Mouse (Mus musculus): ENCODE results near the gene Tube1. TPM values are rescaled to one million over a fixed set of nuclear protein-coding genes. Genes with fewer than 3 reads are reported as not detected.

Tube1 gene
- 19.2 and 19.7 TPM in 2 replicates for polyA plus RNA-seq (2016; fragmentation: Nextera tagmentation; extraction: Ambion mirVana)

GRCm38 (mm10) chr10:39133462-39134310 is at the start of gene Tube1, which contains the start of gene Fam229b:
TSS of gene Tube1 (plus strand) at chr10:39133976.
TSS of gene Fam229b (minus strand) at chr10:39133914.
- Histone ChIP-seq H3K27me3 (no peaks in the 10 kb centered on the region), H3K4me3 (replicated peaks) (peak within 1 kb of the TSS; percentile 80), H3K36me3 (replicated peaks) (peaks cover 14% of the 10 kb centered on the region), H3K4me2 (peak within 1 kb of the TSS; percentile 81), H3K27ac (peak within 1 kb of the TSS; percentile 51; the same call in 1 of the 2 replicates), H3K9me3 (no peaks in the 10 kb centered on the region), H3K9ac (peak within 1 kb of the TSS; percentile 78), H3K4me1 (peaks cover 20% of the 10 kb centered on the region)
- WGBS = 5% methylated on average over 47 of the region's 47 CpGs
- peak; percentile 93 for ATAC-seq (ENCODE audit: low FRiP score)

DNA sequence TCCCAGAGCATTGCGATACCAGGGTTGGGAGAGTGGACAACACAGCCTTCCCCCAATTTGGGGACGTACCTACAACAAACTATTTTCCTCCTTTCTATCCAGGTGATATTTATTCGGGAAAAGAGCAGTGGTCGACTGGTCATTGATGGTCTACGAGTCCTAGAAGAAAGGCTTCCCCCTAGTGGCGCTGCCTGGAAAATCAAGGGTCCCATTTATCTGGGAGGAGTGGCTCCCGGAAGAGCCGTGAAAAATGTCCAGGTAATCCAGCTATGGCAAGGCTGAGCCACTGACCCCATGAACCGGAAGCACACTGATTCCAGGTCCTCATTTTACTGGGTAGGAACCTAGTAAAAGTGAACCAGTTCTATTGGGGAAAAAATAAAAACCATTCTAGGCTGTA is 36.8 kb upstream of the Tube1 start:
- no peak for ATAC-seq (ENCODE audit: low FRiP score)
- no peak overlapping the region for H3K4me2 ChIP-seq
- WGBS = 85% methylated on average over 9 of the region's 9 CpGs

GRCm38 (mm10) chr10:39098746-39099145 is 35.0 kb upstream of the Tube1 start:
- Histone ChIP-seq H3K27ac (no peak overlapping the region), H3K27me3 (no peaks in the 10 kb centered on the region), H3K4me2 (no peak overlapping the region), H3K4me3 (replicated peaks) (no peak overlapping the region), H3K4me1 (no peaks in the 10 kb centered on the region), H3K36me3 (replicated peaks) (no peaks in the 10 kb centered on the region), H3K9me3 (no peaks in the 10 kb centered on the region), H3K9ac (no peak overlapping the region)
- no peak for ATAC-seq (ENCODE audit: low FRiP score)
- WGBS = 95% methylated on average over 10 of the region's 10 CpGs

More for the DNA sequence above, 36.8 kb upstream of the Tube1 start:
- H3K9me3 ChIP-seq = no peaks in the 10 kb centered on the region
- H3K4me3 ChIP-seq (replicated peaks) = no peak overlapping the region
- no peaks in the 10 kb centered on the region for H3K27me3 ChIP-seq
- H3K36me3 ChIP-seq (replicated peaks) = no peaks in the 10 kb centered on the region
- no peak overlapping the region for H3K9ac ChIP-seq
- no peak overlapping the region for H3K27ac ChIP-seq
- H3K4me1 ChIP-seq = no peaks in the 10 kb centered on the region

- H3K9me3 ChIP-seq = no peaks in the 10 kb centered on the region
- WGBS = 95% methylated on average over 8 of the region's 8 CpGs
- H3K36me3 ChIP-seq (replicated peaks) = no peaks in the 10 kb centered on the region
- H3K27ac ChIP-seq = no peak overlapping the region
- H3K9ac ChIP-seq = no peak overlapping the region
- H3K4me1 ChIP-seq = 0 out of 2 replicates have a peak, but pooled peaks cover 2% of the 10 kb centered on the region
- H3K27me3 ChIP-seq = no peaks in the 10 kb centered on the region
- H3K4me3 ChIP-seq (replicated peaks) = no peak overlapping the region
- ATAC-seq (ENCODE audit: low FRiP score) = no peak
- no peak overlapping the region for H3K4me2 ChIP-seq
Measured at GRCm38 (mm10) chr10:39104803-39105449, 28.9 kb upstream of the Tube1 start.

- no peak overlapping the region for H3K4me3 ChIP-seq (replicated peaks)
- no peak overlapping the region for H3K9ac ChIP-seq
- H3K9me3 ChIP-seq = no peaks in the 10 kb centered on the region
- 0 out of 2 replicates have a peak, but pooled peaks cover 2% of the 10 kb centered on the region for H3K4me1 ChIP-seq
- H3K27ac ChIP-seq = no peak overlapping the region
- no peaks in the 10 kb centered on the region for H3K27me3 ChIP-seq
- no peak for ATAC-seq (ENCODE audit: low FRiP score)
- H3K36me3 ChIP-seq (replicated peaks) = no peaks in the 10 kb centered on the region
- WGBS = 48% methylated on average over 3 of the region's 3 CpGs
- no peak overlapping the region for H3K4me2 ChIP-seq
Measured at GRCm38 (mm10) chr10:39106413-39106812, 27.4 kb upstream of the Tube1 start.

- H3K4me1 ChIP-seq = 0 out of 2 replicates have a peak, but pooled peaks cover 2% of the 10 kb centered on the region
- no peak for ATAC-seq (ENCODE audit: low FRiP score)
- no peak overlapping the region for H3K4me2 ChIP-seq
- WGBS = 15% methylated on average over 4 of the region's 4 CpGs
- no peak overlapping the region for H3K4me3 ChIP-seq (replicated peaks)
- H3K9me3 ChIP-seq = no peaks in the 10 kb centered on the region
- no peak overlapping the region for H3K9ac ChIP-seq
- H3K36me3 ChIP-seq (replicated peaks) = no peaks in the 10 kb centered on the region
- no peak overlapping the region for H3K27ac ChIP-seq
- H3K27me3 ChIP-seq = no peaks in the 10 kb centered on the region
Measured at GRCm38 (mm10) chr10:39106935-39107334, 26.8 kb upstream of the Tube1 start.

GRCm38 (mm10) chr10:39108837-39109488 is 24.8 kb upstream of the Tube1 start:
- WGBS = 72% methylated on average over 10 of the region's 10 CpGs
- Histone ChIP-seq H3K4me2 (no peak overlapping the region), H3K9me3 (no peaks in the 10 kb centered on the region), H3K4me3 (replicated peaks) (no peak overlapping the region), H3K9ac (no peak overlapping the region), H3K4me1 (0 out of 2 replicates have a peak, but pooled peaks cover 2% of the 10 kb centered on the region), H3K27ac (no peak overlapping the region), H3K27me3 (no peaks in the 10 kb centered on the region), H3K36me3 (replicated peaks) (no peaks in the 10 kb centered on the region)
- ATAC-seq (ENCODE audit: low FRiP score) = no peak

GRCm38 (mm10) chr10:39109489-39109874 is 24.3 kb upstream of the Tube1 start:
- ATAC-seq (ENCODE audit: low FRiP score) = no peak
- Histone ChIP-seq H3K4me1 (0 out of 2 replicates have a peak, but pooled peaks cover 2% of the 10 kb centered on the region), H3K36me3 (replicated peaks) (no peaks in the 10 kb centered on the region), H3K9ac (no peak overlapping the region), H3K4me3 (replicated peaks) (no peak overlapping the region), H3K4me2 (no peak overlapping the region), H3K27ac (no peak overlapping the region; the same call in 1 of the 2 replicates), H3K9me3 (no peaks in the 10 kb centered on the region), H3K27me3 (no peaks in the 10 kb centered on the region)
- 71% methylated on average over 4 of the region's 4 CpGs for whole genome bisulfite sequencing

DNA sequence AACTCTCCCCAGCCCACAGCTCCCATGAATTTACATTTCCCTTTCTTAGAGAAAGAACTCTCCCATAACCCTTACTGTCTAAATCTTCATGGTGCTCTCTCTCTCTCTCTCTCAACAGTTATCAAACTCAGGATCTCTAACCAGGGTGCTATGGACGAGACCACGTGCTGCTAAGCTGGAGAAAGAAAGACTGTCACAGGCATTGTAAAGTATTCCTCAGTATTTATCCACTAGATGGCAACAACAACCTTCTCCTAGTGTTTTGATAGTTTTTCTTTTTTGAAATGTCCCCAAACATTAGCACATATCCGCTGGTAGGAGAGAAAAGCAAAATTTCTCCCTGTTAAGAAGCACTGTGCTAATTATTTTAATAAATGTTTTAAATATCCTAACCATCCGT is 12.4 kb upstream of the Tube1 start:
- Histone ChIP-seq H3K36me3 (replicated peaks) (no peaks in the 10 kb centered on the region; the same call in 1 of the 2 replicates), H3K4me1 (no peaks in the 10 kb centered on the region), H3K4me2 (no peak overlapping the region), H3K27me3 (no peaks in the 10 kb centered on the region), H3K27ac (no peak overlapping the region), H3K9me3 (no peaks in the 10 kb centered on the region), H3K4me3 (replicated peaks) (no peak overlapping the region), H3K9ac (no peak overlapping the region)
- 41% methylated on average over 4 of the region's 4 CpGs for WGBS
- no peak for ATAC-seq (ENCODE audit: low FRiP score)

DNA sequence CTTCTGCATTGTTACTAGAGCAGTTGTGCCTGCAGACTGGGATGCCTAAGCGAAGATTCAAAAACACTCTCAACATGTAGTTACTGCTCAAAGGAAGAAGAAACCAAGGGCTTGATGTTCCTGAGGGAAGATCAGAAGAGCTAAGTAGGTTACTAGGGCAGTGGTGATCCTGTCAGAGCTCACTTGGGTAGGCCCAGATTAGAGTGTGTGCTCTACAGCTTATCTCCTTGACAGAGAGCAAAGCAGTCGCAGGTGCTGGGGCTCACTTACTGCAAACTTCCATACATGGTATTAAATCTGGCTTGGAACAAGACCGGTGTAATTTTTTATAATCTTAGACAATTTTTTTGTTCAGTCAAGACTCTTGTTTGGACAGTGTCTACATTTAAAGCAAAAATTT is 4.0 kb downstream of the Tube1 start:
- 92% methylated on average over 3 of the region's 3 CpGs for WGBS
- H3K4me3 ChIP-seq (replicated peaks) = no peak overlapping the region
- no peaks in the 10 kb centered on the region for H3K27me3 ChIP-seq
- ATAC-seq (ENCODE audit: low FRiP score) = no peak
- H3K4me2 ChIP-seq = no peak overlapping the region
- H3K27ac ChIP-seq = no peak overlapping the region
- H3K9ac ChIP-seq = no peak overlapping the region
- H3K36me3 ChIP-seq (replicated peaks) = peaks cover 40% of the 10 kb centered on the region
- H3K9me3 ChIP-seq = no peaks in the 10 kb centered on the region
- H3K4me1 ChIP-seq = peaks cover 20% of the 10 kb centered on the region

DNA sequence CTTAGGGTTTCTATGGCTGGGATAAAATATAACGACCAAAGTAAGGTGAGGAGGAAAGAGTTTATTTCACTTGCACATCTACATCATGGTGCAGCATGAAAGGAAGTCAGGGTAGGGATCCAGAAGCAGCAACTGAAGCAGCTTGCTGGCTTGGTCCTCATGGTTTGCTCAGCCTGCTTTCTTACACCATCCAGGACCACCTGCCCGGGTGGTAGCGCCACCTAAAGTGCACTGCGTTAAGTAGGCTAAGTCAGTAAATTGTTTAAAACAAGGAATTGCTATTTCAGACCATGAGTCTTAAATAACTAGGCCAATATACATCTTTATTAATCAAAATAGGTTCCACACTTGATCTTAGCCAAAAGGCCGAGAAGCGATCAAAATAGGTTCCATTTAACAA is 5.0 kb downstream of the Tube1 start:
- Histone ChIP-seq H3K4me3 (replicated peaks) (no peak overlapping the region), H3K9me3 (no peaks in the 10 kb centered on the region), H3K27ac (no peak overlapping the region), H3K27me3 (no peaks in the 10 kb centered on the region), H3K9ac (no peak overlapping the region), H3K4me1 (peaks cover 16% of the 10 kb centered on the region), H3K4me2 (no peak overlapping the region), H3K36me3 (replicated peaks) (peaks cover 49% of the 10 kb centered on the region)
- ATAC-seq (ENCODE audit: low FRiP score) = no peak
- 88% methylated on average over 6 of the region's 6 CpGs for WGBS

DNA sequence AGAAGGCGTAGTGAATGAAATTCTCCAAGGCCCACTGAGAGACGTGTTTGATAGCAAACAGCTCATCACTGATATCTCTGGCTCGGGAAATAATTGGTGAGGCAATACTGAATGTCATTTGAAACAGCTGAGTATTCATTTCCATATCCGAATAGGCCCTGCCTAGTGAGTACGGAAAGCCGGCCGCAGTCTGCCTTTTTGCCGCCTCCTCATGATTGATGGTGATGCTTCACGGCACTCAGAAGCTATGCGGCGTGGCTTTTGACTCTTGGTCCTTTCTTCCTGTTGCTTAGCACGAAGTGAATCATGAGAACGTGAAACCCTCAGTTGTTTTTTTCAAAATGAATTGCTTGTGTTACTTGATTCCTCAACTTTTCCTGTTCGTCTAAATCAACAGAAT is 7.1 kb downstream of the Tube1 start:
- no peaks in the 10 kb centered on the region for H3K9me3 ChIP-seq
- ATAC-seq (ENCODE audit: low FRiP score) = no peak
- no peak overlapping the region for H3K4me3 ChIP-seq (replicated peaks)
- H3K27me3 ChIP-seq = no peaks in the 10 kb centered on the region
- H3K9ac ChIP-seq = no peak overlapping the region
- 0 out of 2 replicates have a peak, but pooled peaks cover 1% of the 10 kb centered on the region for H3K4me1 ChIP-seq
- peaks cover 66% of the 10 kb centered on the region for H3K36me3 ChIP-seq (replicated peaks)
- WGBS = 94% methylated on average over 14 of the region's 14 CpGs
- H3K4me2 ChIP-seq = no peak overlapping the region
- no peak overlapping the region for H3K27ac ChIP-seq
